Mouse (Mus musculus) liver, embryonic 16.5 days (tissue): ENCODE measurements around the gene Ccser1. TPM values are rescaled to one million over a fixed set of nuclear protein-coding genes. Genes with fewer than 3 reads are reported as not detected.

Experiments
- ATAC-seq: fragments of 200-750 bp; cut with Nextera tagmentation; 2 replicates; pipeline ENCODE4 v1.8.0; 2017; ENCODE audit warnings: low read depth, mild to moderate bottlenecking, moderate number of reproducible peaks, moderate library complexity
- H3K27ac ChIP-seq: fragments of 300-500 bp; sonication (generic); 2 replicates; pipeline ENCODE4 v1.5.1; 2014; ENCODE audit warnings: mild to moderate bottlenecking, low read length
- H3K27me3 ChIP-seq: fragments of 300-500 bp; sonication (generic); 2 replicates; pipeline ENCODE4 v1.6.1; 2014; ENCODE audit warnings: low read depth, low read length, mixed read lengths; ENCODE audit not compliant: control insufficient read depth, insufficient read depth
- H3K36me3 ChIP-seq: fragments of 300-500 bp; sonication (generic); 2 replicates; pipeline ENCODE4 v1.6.1; 2014; ENCODE audit warnings: mild to moderate bottlenecking; ENCODE audit not compliant: control insufficient read depth, insufficient read depth
- H3K4me1 ChIP-seq: fragments of 300-500 bp; sonication (generic); 2 replicates; pipeline ENCODE4 v1.6.1; 2014; ENCODE audit warnings: low read depth, low read length, mixed read lengths; ENCODE audit not compliant: control insufficient read depth
- H3K4me2 ChIP-seq: fragments of 300-500 bp; sonication (generic); 2 replicates; pipeline ENCODE4 v1.6.1; 2014; ENCODE audit warnings: low read depth, low read length, mixed read lengths
- H3K4me3 ChIP-seq: fragments of 300-500 bp; sonication (generic); 2 replicates; pipeline ENCODE4 v1.5.1; 2014; ENCODE audit warnings: low read depth, mild to moderate bottlenecking, low read length
- H3K9ac ChIP-seq: fragments of 300-500 bp; sonication (generic); 2 replicates; pipeline ENCODE4 v1.6.1; 2014; ENCODE audit warnings: low read depth, low read length
- H3K9me3 ChIP-seq: fragments of 300-500 bp; sonication (generic); replicated peaks from 2 replicates; pipeline ENCODE4 v1.6.1; 2016; ENCODE audit warnings: low read length; ENCODE audit not compliant: control insufficient read depth
- WGBS: fragments of 180-500 bp; shearing (Covaris S2); extraction: QIAGEN DNeasy Blood & Tissue Kit; methylation state at CpG from one replicate; pipeline ENCODE4 v1.1.7; 2014; ENCODE audit not compliant: insufficient replicate concordance; 5-methylcytosine and 5-hydroxymethylcytosine counted together
- polyA plus RNA-seq: library from polyadenylated mRNA; unstranded; fragments of >200 nt; fragmentation: Nextera tagmentation; extraction: Ambion mirVana; gene quantifications from 2 replicates; pipeline ENCODE4 v1.2.1, GENCODE M21; 2015

The Ccser1 gene
- polyA plus RNA-seq, 1 experiment from 2014 or later = 0.09 TPM

DNA sequence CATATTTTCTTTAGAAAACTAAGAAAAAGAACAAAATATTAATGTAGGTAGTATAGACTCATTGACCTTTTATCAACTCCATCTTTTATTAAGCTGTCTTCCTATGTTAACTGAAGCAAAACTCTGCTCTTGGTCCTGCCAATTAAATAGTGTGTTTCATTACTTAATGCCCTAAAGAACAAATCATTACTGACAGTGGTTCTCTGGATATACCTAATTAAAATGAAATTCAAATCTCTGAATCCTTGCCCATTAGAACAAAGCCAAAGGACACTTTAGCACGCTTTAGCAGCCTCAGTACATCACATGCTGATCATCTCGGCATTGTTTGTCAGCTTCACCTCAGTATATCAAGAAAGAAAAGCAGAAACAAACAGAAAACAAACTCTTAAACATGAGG is 952.4 kb downstream of the Ccser1 start:
- ATAC-seq = no peak
- Histone ChIP-seq H3K27ac (no peak overlapping the region), H3K4me3 (no peak overlapping the region), H3K36me3 (no peaks in the 10 kb centered on the region), H3K9ac (no peak overlapping the region), H3K4me1 (no peaks in the 10 kb centered on the region), H3K27me3 (no peaks in the 10 kb centered on the region), H3K4me2 (no peak overlapping the region), H3K9me3 (no peaks in the 10 kb centered on the region)
- 49% methylated on average over 2 of the region's 2 CpGs for WGBS

DNA sequence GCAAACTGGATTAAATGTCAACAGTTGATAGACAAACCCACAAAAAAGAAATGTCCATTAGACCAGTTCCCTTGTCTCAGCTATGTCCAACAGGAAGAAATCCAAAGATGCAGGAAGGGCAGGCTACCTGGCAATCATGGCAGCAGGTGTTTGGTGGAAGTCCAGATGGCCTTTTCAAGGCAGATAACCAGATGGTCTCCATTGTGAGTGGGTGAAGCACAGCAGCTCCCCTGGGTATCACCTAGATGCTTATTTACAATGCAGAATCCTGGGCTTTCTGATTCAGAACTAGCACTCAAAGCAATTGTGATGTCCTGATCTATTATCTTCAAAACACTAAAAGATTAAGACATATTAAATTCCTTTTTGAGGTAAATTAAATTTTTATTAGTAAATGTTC is 980.2 kb downstream of the Ccser1 start:
- H3K27me3 ChIP-seq = no peaks in the 10 kb centered on the region
- no peak overlapping the region for H3K9ac ChIP-seq
- H3K4me1 ChIP-seq = no peaks in the 10 kb centered on the region
- H3K9me3 ChIP-seq = no peaks in the 10 kb centered on the region
- ATAC-seq = no peak
- no peak overlapping the region for H3K4me2 ChIP-seq
- no peaks in the 10 kb centered on the region for H3K36me3 ChIP-seq
- H3K27ac ChIP-seq = no peak overlapping the region
- H3K4me3 ChIP-seq = no peak overlapping the region

DNA sequence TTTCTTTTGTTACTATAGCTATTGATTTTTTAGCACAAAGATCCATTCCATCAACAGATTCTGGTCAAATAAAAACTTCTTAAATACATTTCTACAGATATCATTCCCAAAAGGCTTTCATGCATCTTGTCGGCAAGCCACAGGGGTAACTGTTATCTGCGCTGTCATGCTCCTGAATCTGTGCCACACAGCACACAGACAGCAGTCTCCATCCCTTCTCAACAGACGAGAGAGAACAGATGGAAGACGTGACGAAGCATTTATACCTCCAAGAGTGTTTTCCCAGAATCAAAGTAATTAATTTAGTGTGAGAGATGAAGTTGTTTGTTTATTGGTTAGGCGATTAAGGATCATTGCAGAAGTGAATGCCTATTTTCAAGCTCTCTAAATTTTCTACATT is 982.5 kb downstream of the Ccser1 start:
- no peak overlapping the region for H3K27ac ChIP-seq
- no peak overlapping the region for H3K4me2 ChIP-seq
- ATAC-seq = no peak
- H3K9me3 ChIP-seq = no peaks in the 10 kb centered on the region
- no peak overlapping the region for H3K9ac ChIP-seq
- H3K27me3 ChIP-seq = no peaks in the 10 kb centered on the region
- H3K4me3 ChIP-seq = no peak overlapping the region
- 60% methylated on average over 6 of the region's 6 CpGs for WGBS
- H3K4me1 ChIP-seq = no peaks in the 10 kb centered on the region
- H3K36me3 ChIP-seq = no peaks in the 10 kb centered on the region

DNA sequence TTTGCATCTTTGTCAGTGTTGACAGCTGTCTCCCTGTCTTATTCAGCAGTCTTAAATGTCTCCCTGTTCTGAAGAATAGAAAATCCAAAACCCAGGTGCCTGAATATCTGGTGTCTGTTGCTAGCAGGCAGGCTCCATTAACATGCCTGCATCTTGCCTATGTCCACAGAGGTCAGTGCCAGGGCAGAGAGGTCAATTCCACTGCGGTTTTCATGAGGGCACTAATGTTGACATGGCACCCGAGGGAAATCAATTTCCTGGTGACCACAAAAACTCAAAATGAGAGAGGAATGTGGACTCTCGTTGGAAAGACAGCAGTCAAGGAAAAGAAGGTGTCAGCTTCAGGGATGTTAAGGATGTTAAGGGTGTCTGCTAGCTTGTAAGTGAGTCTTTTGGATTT is 983.7 kb downstream of the Ccser1 start:
- H3K4me3 ChIP-seq = no peak overlapping the region
- no peaks in the 10 kb centered on the region for H3K27me3 ChIP-seq
- H3K4me2 ChIP-seq = no peak overlapping the region
- no peaks in the 10 kb centered on the region for H3K36me3 ChIP-seq
- H3K9me3 ChIP-seq = no peaks in the 10 kb centered on the region
- no peak for ATAC-seq
- 39% methylated on average over 3 of the region's 3 CpGs for WGBS
- no peak overlapping the region for H3K27ac ChIP-seq
- no peaks in the 10 kb centered on the region for H3K4me1 ChIP-seq
- no peak overlapping the region for H3K9ac ChIP-seq

DNA sequence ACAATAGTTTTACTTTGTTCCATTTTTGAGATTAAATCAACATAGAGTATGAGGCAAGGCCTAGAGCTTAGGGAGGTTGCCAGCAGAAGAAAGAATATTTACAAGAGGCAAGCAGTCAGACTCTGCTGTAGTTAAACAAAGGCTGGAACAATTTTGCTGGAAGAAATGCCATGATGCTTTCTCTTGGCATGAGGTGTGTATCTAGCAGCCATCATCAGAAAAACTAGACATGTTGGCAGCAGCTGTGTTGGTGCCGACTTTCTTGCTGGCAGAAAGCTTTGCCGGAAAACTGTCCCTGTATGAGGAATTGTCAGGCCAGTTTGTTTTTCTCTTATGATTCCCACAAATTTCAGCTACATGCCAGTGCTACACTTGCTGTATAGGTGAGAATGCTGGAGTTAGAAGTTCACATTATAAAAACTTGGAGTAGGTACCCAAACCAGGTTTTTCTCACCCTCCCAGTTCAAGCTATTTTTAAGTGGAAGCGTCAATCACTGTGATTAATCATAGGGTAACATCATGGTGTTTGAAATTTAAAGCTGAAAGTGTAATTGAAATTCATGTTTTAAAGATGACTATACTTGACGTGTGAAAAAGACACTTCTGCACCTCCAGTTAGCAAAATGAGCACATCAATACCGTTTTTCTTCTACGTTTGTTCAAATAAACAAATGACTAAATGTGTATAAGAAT is 1016.5 kb downstream of the Ccser1 start:
- Histone ChIP-seq H3K9ac (no peak overlapping the region), H3K4me3 (no peak overlapping the region), H3K4me2 (no peak overlapping the region), H3K27me3 (no peaks in the 10 kb centered on the region), H3K4me1 (no peaks in the 10 kb centered on the region), H3K9me3 (no peaks in the 10 kb centered on the region), H3K36me3 (no peaks in the 10 kb centered on the region), H3K27ac (no peak overlapping the region)
- no peak for ATAC-seq
- WGBS = 68% methylated on average over 6 of the region's 6 CpGs

DNA sequence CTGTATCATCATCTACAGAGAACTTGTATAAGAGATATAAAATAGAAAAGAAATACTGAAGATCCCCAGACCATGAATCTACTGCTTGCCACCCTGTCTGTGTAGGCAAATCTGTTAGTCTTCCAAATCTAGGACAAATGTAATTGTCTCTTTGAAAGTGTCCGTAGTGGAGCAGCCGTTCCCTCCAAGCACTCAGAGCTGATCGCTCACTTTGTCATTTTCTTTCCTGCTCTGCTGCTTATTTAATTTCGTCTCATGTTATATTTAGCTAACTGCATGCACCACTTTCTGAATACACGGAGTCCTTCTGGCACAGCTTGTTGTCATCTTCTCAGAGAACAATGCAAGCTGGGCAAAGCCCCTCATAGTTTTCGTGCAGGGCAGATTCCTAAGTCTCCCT is 1018.6 kb downstream of the Ccser1 start:
- WGBS = 64% methylated on average over 6 of the region's 6 CpGs
- H3K36me3 ChIP-seq = no peaks in the 10 kb centered on the region
- no peak for ATAC-seq
- no peaks in the 10 kb centered on the region for H3K27me3 ChIP-seq
- H3K4me1 ChIP-seq = no peaks in the 10 kb centered on the region
- H3K27ac ChIP-seq = no peak overlapping the region
- H3K4me2 ChIP-seq = no peak overlapping the region
- no peaks in the 10 kb centered on the region for H3K9me3 ChIP-seq
- no peak overlapping the region for H3K9ac ChIP-seq
- no peak overlapping the region for H3K4me3 ChIP-seq

DNA sequence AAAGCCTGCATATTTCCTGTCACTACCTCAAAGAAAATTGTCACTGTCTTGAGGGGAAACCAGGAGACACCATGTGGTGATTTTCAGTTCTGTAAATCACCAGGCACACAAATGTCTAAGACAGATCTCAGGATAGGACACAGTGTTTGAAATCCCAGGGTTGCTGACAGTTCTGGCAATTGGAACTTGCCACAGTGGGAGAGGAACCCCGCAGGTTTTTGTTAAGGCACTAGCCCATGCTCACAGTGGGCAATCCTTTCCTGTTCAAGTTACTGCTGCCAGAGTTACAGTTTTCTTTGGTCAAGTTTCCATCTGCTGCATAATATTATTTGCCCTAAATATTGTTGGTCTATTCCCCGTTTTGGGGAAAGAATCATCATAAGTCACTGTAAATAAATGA is 1024.9 kb downstream of the Ccser1 start:
- no peaks in the 10 kb centered on the region for H3K27me3 ChIP-seq
- no peaks in the 10 kb centered on the region for H3K36me3 ChIP-seq
- no peak overlapping the region for H3K9ac ChIP-seq
- H3K9me3 ChIP-seq = no peaks in the 10 kb centered on the region
- H3K4me1 ChIP-seq = no peaks in the 10 kb centered on the region
- no peak for ATAC-seq
- no peak overlapping the region for H3K4me3 ChIP-seq
- H3K27ac ChIP-seq = no peak overlapping the region
- 28% methylated on average over 2 of the region's 2 CpGs for WGBS
- no peak overlapping the region for H3K4me2 ChIP-seq

DNA sequence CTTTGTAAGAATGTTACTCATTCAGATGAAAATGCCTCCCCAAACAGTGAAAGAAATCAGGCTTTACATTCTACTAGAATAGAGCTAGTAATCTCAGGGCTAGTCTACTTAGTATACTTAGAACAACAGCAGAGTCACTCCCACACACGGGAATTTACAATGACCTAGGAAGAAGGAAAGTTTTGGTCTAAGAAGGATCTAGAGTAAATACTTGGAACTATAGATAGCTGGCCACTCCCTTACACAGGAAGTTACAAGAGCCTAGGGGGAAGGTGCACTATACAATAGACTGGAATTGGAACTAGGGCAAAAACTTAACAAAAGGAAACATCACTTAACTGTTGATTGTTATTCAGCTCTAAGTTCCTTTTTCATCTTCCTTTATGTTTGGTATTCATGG is 1041.7 kb downstream of the Ccser1 start:
- Histone ChIP-seq H3K9me3 (no peaks in the 10 kb centered on the region), H3K4me1 (no peaks in the 10 kb centered on the region), H3K36me3 (no peaks in the 10 kb centered on the region), H3K4me3 (no peak overlapping the region), H3K27ac (no peak overlapping the region), H3K27me3 (no peaks in the 10 kb centered on the region), H3K9ac (no peak overlapping the region), H3K4me2 (no peak overlapping the region)
- no peak for ATAC-seq
- WGBS = 30% methylated on average over 1 of the region's 1 CpGs

DNA sequence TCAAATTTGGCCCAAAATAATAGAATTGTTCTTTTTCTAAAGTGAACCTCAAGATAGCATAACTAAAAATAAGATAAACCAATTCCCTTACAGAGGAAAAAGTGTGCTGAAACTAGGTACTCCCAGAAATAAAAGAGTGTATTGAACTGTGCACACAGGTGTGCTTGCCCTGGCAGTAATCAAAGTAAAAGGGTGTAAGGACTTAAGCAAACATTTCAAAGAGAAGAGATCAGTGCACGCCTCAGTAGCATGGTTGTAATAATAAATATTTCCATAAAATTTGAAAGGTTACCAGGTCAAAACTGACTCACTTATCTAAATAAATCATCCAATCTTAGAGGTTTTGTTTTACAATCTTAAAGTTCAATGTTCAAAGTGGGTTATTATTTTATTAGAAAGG is 1083.8 kb downstream of the Ccser1 start:
- H3K36me3 ChIP-seq = no peaks in the 10 kb centered on the region
- no peaks in the 10 kb centered on the region for H3K27me3 ChIP-seq
- no peak overlapping the region for H3K9ac ChIP-seq
- no peak overlapping the region for H3K27ac ChIP-seq
- WGBS = 58% methylated on average over 1 of the region's 1 CpGs
- ATAC-seq = no peak
- no peak overlapping the region for H3K4me3 ChIP-seq
- H3K9me3 ChIP-seq = no peaks in the 10 kb centered on the region
- no peaks in the 10 kb centered on the region for H3K4me1 ChIP-seq
- no peak overlapping the region for H3K4me2 ChIP-seq
